Mouse (Mus musculus) cerebellum, postnatal 25 days (tissue): ENCODE data around the gene Clta.

Experiments
- DNase-seq, 2 experiments: peaks; one replicate each; pipeline ENCODE4 v3.0.0; 2021; ENCODE audit warnings: mixed read lengths in 2 of 2

Clta gene

GRCm38 (mm10) chr4:43980846-43981245 is 23.4 kb upstream of the Clta start:
- DNase-seq, result no peak

- no peak for DNase-seq
These were observed 23.0 kb upstream of the Clta start for GRCm38 (mm10) chr4:43981251-43981650.

DNA sequence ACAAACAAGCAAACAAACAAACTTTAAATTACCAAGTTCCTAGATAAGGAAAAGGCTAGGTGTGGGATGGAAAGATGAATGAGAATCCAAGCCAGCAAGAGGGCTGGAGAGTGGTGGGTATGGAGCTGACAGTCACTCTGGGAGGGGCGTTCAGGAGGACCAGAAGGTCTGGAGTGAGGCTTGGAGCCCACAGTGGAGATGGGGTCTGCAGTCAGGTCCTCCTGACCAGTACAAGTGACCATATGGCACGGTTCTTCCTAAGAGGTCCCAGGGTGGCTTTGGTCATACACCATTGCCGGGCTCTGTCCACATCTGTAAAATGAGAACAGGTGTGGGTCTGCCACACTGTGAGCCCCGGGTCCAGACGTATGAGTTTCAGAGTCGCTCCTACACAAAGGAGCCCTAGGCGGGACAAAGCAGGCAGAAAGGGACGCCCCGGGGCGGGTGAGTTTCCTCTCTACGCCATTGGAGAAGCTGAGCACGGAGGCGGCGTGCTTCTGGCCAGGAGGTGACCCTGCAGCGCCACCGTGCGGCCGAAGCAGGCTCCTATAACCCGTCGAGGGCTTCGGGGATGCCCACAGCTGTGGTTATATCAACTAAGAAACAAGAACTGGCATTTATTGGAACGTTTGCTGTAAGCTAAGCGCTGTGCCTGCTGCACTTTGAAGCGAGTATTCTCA is 22.1 kb upstream of the Clta start:
- peak; percentile 91 to 95 for DNase-seq

GRCm38 (mm10) chr4:43983181-43983580 is 21.1 kb upstream of the Clta start, which contains the start of gene Ccin:
Gene Ccin, plus strand, starts transcription at chr4:43983483.
- DNase-seq, result no peak

GRCm38 (mm10) chr4:43983756-43984155 is 20.5 kb upstream of the Clta start:
- no peak for DNase-seq

DNA sequence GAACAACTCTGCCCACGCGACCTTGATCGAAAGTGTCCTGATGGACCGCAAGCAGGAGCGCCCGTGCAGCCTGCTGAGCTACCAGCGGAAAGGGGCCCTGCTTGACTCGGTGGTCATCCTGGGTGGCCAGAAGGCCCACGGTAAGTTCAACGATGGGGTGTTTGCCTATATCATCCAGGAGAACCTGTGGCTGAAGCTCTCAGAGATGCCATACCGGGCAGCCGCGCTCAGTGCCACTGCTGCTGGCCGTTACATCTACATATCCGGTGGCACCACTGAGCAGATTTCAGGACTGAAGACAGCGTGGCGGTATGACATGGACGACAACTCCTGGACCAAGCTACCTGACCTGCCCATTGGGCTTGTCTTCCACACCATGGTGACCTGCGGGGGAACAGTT is 19.9 kb upstream of the Clta start:
- no peak for DNase-seq

DNA sequence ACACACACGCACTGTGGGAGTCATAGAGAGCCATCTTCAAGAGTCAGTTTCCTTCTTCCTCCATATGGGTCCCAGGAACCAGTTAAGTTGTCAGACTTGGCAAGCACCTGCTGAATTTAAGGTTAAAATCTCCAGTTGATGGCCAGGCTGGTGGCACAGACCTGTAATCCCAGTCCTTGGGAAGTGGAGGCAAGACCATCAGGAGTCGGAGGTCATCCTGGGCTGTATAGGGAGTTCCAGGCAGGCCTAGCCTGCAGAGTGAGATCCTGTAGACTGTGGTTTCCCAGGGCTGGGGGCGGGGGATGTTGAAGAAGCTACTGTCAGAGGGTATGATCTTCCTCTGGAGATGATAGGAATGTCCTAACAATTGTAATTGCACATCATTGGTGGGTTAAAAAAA is 15.3 kb upstream of the Clta start:
- peak in 1 of 2 experiments; percentile 0 for DNase-seq

DNA sequence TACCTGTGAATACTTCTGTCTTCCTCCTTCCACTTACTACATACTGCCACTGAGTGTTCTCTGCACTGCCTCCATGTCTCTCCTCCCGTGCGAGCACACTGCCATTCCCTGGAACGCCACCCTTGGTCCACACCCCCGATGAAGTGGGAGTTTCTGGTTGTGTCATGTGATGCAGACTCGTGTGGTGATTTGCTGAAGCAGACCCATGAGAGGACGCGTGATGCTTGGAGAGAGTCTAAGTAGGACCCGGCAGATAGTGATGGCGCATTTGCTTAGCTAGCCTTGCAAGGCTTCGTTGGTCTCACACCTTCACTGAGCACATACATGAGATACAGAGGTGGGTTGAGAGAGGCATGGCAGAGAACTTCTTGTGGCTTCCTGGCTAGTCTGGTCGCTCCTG is 11.2 kb upstream of the Clta start:
- DNase-seq, result peak in 1 of 2 experiments; percentile 0

GRCm38 (mm10) chr4:43994342-43994741 is 9.9 kb upstream of the Clta start:
- no peak for DNase-seq

GRCm38 (mm10) chr4:44003622-44004021 is 630 bp upstream of the Clta start:
- DNase-seq, result no peak

DNA sequence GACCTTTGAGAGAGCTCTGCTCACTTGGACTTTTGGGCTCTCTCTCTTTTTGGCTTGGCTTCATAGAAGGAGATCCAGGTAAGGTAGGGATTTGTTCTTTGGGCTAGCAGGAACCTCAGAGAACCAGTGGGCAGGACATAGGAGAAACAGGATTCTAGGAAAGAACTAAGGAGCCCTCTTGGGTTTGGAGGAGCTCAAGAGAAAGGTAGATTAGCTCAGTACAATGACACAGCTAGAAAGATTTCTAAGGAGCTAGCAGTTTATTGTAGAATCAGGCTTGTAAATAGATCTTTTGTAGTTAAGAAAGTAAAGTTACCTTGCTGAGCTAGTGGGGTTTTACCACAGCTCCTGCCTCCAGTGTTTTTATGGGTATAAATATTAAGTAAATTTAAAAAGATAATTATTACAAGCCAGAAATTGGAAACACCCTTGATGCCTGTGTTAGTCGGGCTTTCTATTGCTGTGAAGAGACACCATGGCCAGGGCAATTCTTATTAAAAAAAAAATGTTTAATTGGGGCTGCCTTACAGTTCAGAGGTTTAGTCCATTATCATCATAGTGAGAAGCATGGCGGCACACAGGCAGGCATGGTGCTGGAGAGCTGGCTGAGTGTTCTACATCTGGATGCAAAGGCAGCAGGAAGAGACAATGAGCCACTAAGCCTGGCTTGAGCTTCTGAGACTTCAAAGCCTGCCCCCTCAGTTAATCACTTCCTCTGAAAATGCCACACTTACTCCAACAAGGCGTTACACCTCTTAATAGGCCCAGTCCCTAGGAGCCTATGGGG is 564 bp downstream of the Clta start:
- DNase-seq, result no peak

DNA sequence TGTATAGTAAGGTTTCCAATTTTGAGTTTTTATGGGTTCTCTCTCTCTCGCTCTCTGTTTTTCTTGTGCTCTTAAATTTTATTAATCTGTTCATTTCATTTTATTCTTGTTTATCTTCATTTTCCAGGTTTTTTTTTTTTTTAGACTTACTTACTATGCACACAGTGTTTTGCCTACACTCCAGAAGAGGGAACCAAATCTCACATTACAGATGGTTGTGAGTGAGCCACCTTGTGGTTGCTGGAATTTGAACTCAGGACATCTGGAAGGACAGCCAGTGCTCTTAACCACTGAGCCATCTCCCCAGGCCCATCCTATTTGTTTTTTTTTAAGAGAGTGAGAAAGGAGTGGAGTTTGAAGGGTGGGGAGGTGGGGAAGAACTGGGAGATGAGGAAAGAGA is 5.9 kb downstream of the Clta start:
- DNase-seq, result no peak

DNA sequence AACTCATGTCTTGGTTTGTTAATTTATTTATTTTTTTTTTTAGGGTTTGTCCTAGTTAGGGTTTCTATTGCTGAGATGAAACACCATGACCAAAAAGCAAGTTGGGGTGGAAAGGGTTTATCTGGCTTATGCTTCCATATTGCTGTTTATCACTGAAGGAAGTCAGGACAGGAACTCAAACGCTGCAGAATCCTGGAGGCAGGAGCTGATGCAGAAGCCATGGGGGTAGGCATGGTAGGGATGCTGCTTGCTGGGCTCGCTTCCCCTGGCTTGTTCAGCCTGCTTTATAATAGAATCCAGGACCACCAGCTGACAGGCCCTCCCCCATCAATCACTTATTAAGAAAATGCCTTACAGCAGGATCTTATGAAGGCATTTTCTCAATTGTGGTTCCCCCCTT is 6.6 kb downstream of the Clta start:
- no peak for DNase-seq

- no peak for DNase-seq
These were observed 7.5 kb downstream of the Clta start for GRCm38 (mm10) chr4:44011799-44012198.

- peak; percentile 92 to 94 for DNase-seq
These were observed 8.4 kb downstream of the Clta start for GRCm38 (mm10) chr4:44012376-44013367.

- DNase-seq, result peak in 1 of 2 experiments; percentile 1
These were observed 9.3 kb downstream of the Clta start for GRCm38 (mm10) chr4:44013391-44014070.

GRCm38 (mm10) chr4:44016071-44016470 is 11.8 kb downstream of the Clta start:
- DNase-seq, result peak in 1 of 2 experiments; percentile 2

DNA sequence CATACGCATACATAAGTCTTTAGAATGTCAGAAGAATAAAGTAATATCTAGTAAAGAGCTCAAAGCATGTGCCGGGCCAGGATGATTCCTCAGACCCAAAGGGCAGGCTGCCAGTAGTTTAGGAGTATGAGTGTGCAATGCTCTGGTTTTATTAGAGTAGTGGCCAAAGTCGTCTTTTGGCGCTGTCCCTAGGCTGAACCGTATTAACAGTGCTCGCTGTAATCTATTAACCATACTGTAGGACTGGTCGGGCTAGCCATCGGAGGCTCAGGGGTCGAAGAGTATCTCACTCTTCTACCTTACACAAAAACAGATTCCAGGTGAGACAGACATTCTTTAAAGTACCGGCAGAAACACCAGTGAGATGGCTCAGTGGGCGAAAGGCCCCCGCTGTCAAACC is 12.5 kb downstream of the Clta start:
- DNase-seq, result peak in 1 of 2 experiments; percentile 2

GRCm38 (mm10) chr4:44022323-44022722 is 18.1 kb downstream of the Clta start:
- DNase-seq, result peak in 1 of 2 experiments; percentile 0

GRCm38 (mm10) chr4:44022766-44023165 is 18.5 kb downstream of the Clta start:
- peak in 1 of 2 experiments; percentile 4 for DNase-seq

GRCm38 (mm10) chr4:44023681-44024080 is 19.4 kb downstream of the Clta start:
- DNase-seq, result peak in 1 of 2 experiments; percentile 4

- DNase-seq, result peak in 1 of 2 experiments; percentile 1
These were observed 20.0 kb downstream of the Clta start for GRCm38 (mm10) chr4:44024241-44024640.
